Mouse (Mus musculus) heart, postnatal 36 days (tissue): ENCODE results near the gene Slc35f4. TPM values are rescaled to one million over a fixed set of nuclear protein-coding genes. Genes with fewer than 3 reads are reported as not detected.
"Not testable (repeated sequence)": the region's sequence is repeated elsewhere in the genome, so short reads cannot be mapped to it uniquely, and the experiment has no call there.

ENCODE experiments used
- DNase-seq, 2 experiments: peaks; one replicate each; pipeline ENCODE4 v3.0.0; 2021 to 2022
- intact Hi-C: fragments of 180-260 bp; cut with DNase I; formaldehyde crosslinking; loops from one replicate; pipeline ENCODE4 v1.15.1; 2025
- microRNA-seq, 2 experiments: library from miRNA; unstranded; fragments of <30 nt; microRNA quantifications; one replicate each; pipeline ENCODE4 v1.2.0; 2021; ENCODE audit warnings: borderline number of aligned reads in 2 of 2
- total RNA-seq, 2 experiments: library from RNA; stranded (reverse); gene quantifications; 2 replicates each; pipeline ENCODE4 v1.2.3; 2021

The Slc35f4 gene
- total RNA-seq, 2 experiments from 2014 or later, result not detected

DNA sequence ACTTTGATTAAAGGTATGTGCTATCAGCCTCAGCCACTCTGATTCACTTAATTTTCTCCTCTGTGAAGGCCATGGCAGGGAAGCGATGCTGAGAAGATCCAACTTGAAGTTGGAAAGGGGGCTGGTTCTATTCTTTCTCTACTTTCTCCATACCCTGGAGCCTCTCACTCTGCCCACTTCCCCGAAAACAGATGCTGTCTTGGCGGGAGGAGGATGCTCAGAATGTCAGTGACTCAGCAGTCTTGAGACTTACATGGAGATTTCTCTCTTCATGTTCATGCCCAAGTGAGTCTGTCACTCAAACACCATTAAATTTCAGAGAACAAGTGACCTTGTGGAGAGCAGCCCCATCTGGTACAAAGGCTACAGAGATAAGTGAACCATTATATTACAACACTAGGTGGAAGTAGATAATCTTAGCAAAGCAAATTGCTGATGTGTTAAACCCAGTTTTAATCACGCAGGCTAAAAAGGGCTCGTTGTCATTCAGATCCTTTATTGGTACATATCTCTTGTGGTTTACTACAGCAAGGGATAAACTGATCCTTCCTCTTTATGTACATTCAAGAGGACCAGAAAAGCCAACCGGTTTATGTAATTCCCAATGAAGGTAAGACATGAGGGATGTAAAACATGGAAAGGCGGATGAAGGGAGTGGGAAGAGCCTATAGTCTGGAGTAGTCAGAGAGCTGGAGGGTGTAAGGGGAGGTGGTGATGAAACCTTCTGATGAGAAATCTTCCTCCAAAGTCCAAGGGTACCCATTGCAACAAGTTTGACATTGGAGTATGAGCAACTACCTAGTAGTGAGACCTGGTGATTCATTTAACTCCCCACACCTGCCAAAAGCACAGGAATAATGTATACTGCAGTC is 241.8 kb downstream of the Slc35f4 start:
- intact Hi-C loops, result no loop called here
- no peak for DNase-seq

DNA sequence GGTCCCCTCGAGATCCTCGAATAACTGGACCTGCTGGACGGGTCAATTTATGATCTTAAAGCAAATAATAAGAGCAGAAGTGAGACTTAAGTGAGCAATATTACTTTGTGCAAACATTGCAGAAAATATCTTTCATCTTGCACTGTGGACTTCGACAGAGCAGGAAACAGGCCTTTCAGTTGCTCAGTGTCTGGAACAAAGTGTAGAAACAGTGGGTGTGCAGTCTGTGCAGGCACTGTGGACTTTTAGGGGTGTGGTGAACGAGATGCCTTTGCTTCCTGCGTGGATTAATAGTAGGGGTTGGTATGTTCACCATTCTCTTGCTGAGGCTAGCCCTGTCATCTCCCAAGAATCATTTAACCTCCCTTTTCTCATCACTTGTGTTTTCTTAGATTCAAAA is 247.0 kb downstream of the Slc35f4 start:
- intact Hi-C loops, result no loop called here
- no peak for DNase-seq

DNA sequence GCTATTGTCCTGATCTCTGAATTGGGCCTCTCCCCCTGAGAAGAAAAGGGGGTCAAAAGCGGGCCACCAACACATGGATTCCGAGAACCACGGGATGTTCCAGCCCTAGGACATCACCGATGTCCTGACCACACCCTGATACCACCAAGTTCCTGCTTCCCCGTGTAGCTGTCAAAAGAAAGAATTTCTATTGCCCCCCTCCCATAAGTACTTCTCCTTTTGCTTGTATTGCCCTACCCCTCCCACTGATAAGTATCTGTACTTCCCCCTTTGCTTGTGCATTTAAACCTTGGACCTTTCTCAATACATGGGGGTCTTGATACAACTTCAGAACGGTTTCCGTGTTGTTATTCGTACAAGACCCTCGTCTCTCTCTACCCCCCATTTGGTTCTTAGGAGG is 247.4 kb downstream of the Slc35f4 start:
- intact Hi-C loops, result not testable (repeated sequence)

DNA sequence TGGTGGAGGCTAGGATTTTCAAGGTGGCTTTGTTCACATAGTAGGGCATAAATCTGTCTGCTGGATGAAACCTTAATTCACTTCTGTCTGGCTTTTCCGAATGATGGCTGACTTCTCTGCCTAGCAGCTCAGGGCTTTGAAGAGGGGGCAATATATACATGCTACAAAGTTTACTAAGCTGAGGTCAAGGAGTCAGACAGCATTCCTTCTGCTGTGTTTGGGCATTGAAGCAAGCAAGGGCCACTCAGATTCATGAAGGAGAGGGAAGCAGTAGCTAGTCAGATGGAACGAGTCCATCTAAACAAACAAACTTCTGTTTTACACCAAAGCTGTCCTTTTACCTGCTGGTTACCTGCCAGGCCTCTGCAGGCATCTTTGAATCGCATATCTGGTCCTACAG is 248.2 kb downstream of the Slc35f4 start:
- intact Hi-C loops, result no loop called here
- no peak for DNase-seq

More for the DNA sequence above, 247.4 kb downstream of the Slc35f4 start:
- DNase-seq, result not testable (repeated sequence)

DNA sequence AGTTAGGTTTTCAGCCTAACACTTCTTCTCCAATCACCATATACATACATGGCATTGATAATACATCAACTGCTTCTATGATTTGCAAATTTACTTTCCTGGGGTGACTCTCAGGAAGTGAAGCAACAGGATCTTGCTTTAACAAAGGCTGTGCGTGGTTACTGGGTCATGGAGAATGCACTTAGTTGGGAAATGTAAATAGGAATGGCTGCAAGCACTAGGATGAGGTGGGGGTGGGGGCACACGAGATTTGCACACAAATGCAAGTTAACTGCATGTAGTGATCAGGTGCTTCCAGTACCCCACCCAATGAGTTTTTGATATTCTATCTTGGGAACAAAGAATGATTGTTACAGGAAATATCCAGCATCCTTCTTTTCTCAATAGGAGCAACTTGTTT is 250.5 kb downstream of the Slc35f4 start:
- intact Hi-C loops, result no loop called here
- DNase-seq, result no peak

DNA sequence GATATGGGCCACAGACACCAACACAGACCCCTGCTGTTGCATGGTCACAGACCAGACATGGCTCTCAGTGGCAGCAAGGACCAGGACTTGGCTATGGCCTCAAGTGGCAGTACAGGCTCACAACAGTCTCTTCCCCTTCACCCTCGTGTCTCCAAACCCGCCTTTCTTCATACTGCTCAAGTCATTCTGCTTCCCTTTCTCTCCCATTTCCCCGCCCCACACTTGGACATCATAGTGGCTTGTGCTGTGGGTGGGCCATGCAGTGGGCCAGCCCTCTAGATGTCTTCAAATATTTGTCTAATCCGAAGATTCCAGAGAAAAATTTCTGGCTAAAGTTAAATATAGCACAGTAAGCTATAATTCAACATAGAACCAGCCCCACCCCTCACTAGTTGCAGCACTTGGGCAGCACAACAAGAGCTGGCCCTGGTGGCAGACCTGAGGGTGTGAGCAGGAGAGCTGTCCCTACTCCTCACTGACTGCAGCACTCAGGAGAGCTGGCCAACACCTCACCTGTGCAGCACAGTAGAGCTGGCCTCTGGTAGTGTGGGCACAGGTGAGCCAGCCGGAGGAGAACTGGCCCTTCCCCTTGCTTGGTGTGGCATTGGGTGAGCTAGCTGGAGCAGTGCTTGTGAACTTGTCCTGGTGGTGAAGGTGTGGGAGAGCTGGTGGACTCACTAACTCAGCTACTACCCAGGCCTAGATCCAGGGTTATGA is 260.4 kb downstream of the Slc35f4 start:
- intact Hi-C loops, result no loop called here
- DNase-seq, result no peak

Small RNA genes within 50 kb of the gene (microRNA-seq; reads per million reads assigned to microRNA genes)
- 0 reads per million in 2 experiments for gene Gm22949
